Mouse (Mus musculus) bone marrow macrophage, adult 2 months (primary cell): Measurements from ENCODE around the gene Slc22a3. TPM values are rescaled to one million over a fixed set of nuclear protein-coding genes. Genes with fewer than 3 reads are reported as not detected.

Source experiments
- H3K27ac ChIP-seq: 2 replicates; pipeline ENCODE4 v1.5.1; 2012; ENCODE audit warnings: low read depth, low read length; ENCODE audit not compliant: insufficient read depth
- H3K4me1 ChIP-seq: 2 replicates; pipeline ENCODE4 v1.6.1; 2012; ENCODE audit warnings: low read length; ENCODE audit not compliant: control insufficient read depth, insufficient read depth
- H3K4me3 ChIP-seq: 2 replicates; pipeline ENCODE4 v1.5.1; 2012; ENCODE audit warnings: mild to moderate bottlenecking, low read length, moderate library complexity; ENCODE audit not compliant: insufficient read depth
- CTCF ChIP-seq: IDR thresholded peaks from 2 replicates; pipeline ENCODE4 v1.5.1; 2012; ENCODE audit warnings: low read depth, mild to moderate bottlenecking, low read length, moderate library complexity
- POLR2A ChIP-seq: IDR thresholded peaks from 2 replicates; pipeline ENCODE4 v1.6.1; 2012; ENCODE audit warnings: mild to moderate bottlenecking, low read depth, low read length, borderline replicate concordance
- polyA plus RNA-seq: library from polyadenylated mRNA; stranded (reverse); fragments of >200 nt; gene quantifications from 2 replicates; pipeline ENCODE4 v1.2.4, GENCODE M21; 2012; ENCODE audit not compliant: missing spikeins, insufficient read depth, insufficient read length

The Slc22a3 gene
- polyA plus RNA-seq = not detected in 2 replicates

DNA sequence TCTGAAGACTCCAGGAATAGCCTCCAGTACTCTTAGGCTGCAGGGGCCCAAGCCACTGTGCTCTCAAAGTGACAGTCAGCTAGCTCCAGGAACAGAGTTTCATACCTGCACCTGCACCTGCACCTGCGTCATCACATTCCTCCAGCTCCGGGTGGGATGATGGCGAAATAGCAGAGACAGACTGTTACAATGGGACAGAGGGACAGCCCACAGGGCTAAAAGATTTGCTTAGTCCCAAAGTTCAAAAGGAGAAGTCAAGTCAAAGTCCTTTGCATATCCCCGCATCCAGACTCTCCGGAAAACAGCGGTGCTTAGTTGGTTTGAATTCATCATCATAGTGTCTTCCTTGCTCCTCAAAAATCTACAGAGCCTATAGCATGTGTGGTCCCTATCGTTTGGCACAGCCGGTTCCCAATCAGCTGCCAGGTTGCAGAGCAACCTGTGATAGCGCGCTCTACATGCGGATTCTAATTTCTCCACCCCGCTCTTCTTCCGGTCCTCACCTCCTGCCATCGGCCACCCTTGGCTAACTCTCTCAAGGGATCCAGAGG is at the start of gene Slc22a3:
Gene Slc22a3 (minus strand): TSS at position 51 of the 551 bp plus-strand sequence.
- Histone ChIP-seq H3K4me3 (no peak within 1 kb of the TSS), H3K4me1 (no peaks in the 10 kb centered on the region), H3K27ac (no peak within 1 kb of the TSS)
- no peak for TF ChIP-seq CTCF
- TF ChIP-seq POLR2A = no peak

DNA sequence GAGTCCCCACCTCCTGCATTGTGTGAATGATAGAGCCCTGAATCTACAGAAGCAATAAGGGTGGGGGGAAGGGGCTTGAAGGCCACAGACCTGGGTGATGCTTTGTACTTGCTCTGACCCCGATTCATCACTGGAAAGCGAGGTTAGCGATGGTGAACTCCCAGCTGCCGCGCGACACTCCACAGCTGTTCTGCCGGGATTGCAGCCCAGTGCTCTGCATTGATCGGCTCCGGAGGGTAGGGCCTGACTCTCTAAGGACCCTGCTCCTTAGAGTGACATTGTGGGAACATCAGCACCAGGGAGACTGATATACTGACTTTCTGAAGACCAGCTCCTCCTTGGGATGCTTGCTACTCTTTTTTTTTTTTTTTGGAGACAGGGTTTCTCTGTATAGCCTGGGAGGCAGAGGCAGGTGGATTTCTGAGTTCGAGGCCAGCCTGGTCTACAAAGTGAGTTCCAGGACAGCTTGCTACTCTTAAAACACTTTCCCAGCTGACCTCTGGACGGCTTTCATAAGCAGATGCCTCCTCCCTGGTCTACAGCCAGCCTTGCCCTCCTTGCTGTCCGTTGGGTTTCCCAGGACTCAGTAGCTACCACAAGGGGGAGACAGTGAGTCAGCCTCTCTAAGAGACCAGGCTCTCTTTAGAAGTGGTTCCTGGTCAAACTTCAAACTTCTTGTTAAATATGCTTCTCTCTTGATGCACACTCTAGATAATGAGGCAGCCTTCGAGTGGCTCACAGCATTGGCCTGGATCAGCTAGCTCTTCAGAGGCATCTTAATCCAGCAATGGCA is 27.0 kb upstream of the Slc22a3 start:
- H3K4me1 ChIP-seq = no peaks in the 10 kb centered on the region
- no peak overlapping the region for H3K27ac ChIP-seq
- TF ChIP-seq CTCF (peak; percentile 64), POLR2A (no peak)
- H3K4me3 ChIP-seq = no peak overlapping the region

DNA sequence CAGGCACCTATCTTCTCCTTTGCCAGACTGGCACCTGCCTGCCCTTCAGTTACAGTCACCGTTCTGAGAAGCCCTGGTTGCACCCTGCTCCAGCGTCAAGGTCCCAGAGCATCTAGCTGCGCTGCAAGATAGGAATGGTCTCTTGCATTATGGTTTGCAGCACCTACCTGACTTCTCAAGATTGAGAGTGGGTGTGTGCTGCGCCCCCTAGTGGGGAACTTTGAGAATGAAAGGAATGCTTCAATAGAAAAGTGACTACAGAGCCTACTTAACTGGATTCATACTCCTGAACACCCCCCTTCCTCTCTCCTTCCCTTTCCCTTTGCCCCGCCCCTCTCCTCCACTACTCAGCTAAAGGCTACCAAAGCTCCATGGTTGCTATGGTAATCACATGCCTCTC is 24.6 kb upstream of the Slc22a3 start:
- Histone ChIP-seq H3K4me1 (no peaks in the 10 kb centered on the region), H3K27ac (no peak overlapping the region), H3K4me3 (no peak overlapping the region)
- TF ChIP-seq POLR2A = no peak
- TF ChIP-seq CTCF = peak; percentile 60

DNA sequence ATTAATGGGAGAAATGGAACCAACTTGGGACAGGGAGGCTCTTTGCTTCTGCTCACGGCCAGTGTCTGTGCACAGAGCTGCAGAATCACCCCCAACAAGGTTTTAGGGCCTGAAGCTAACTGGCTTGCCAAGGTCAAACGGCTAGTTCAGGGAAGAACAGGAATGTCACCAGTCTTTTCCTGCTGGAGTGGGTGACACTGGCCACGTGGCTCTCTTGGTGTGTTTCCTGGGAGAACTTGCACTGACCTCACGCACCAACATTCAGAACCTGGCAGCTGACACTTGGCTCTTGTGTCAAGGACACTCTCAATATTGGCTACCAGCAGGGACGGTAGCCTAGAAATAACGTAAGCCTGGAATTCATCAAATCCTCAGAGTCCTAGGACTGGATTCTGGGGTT is 22.6 kb upstream of the Slc22a3 start:
- TF ChIP-seq POLR2A = no peak
- H3K4me3 ChIP-seq = no peak overlapping the region
- no peaks in the 10 kb centered on the region for H3K4me1 ChIP-seq
- H3K27ac ChIP-seq = no peak overlapping the region

DNA sequence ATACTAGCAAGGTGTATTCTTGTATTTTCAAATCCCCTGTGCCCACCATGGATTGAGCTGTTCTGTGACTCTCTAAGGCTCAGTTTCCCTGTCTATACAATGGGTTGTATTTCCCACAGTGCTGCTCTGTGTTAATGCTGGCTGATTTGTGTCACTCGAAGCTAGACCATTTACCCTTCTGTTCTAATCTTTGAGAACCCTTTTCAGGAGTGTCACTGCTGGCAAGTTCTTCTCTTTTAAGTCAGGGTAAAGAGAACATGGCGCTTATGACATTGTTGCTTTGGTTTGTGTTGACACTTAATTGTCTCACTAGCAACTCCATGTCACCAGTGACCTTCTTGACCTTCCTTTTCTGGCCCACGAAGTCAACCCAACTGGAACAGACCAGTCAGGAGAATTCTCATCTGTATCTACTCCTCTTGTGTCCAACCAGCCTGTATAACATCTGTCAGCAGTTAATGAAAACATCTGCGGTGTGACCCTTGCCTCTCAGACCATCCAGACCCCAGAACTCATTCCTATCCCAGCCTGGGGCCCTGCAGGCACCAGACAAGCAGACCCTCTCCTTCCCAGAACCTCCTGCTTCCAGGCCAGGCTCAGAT is 22.0 kb upstream of the Slc22a3 start:
- no peak overlapping the region for H3K27ac ChIP-seq
- TF ChIP-seq POLR2A (no peak), CTCF (no peak)
- H3K4me3 ChIP-seq = no peak overlapping the region
- H3K4me1 ChIP-seq = no peaks in the 10 kb centered on the region

DNA sequence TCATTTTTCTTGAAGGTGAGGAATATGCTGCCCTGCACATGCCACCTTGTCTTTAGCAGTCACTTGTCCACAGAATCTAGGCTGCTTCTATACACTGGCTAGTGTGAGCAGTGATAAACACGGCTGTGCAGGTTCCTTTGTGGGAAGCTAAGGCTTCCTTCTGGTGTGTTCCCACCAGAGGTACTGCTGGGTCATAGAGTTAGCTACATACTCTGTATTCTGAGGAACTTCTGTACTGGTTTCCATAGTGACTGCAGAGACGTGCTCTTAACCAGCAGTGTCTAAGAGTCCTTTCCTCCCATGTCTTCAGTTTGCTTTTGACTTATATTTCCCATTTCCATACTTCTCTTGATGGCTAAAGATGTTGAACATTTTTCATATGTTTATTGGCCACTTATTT is 11.6 kb upstream of the Slc22a3 start:
- TF ChIP-seq CTCF = no peak
- no peak for TF ChIP-seq POLR2A
- Histone ChIP-seq H3K27ac (no peak overlapping the region), H3K4me3 (no peak overlapping the region), H3K4me1 (no peaks in the 10 kb centered on the region)

DNA sequence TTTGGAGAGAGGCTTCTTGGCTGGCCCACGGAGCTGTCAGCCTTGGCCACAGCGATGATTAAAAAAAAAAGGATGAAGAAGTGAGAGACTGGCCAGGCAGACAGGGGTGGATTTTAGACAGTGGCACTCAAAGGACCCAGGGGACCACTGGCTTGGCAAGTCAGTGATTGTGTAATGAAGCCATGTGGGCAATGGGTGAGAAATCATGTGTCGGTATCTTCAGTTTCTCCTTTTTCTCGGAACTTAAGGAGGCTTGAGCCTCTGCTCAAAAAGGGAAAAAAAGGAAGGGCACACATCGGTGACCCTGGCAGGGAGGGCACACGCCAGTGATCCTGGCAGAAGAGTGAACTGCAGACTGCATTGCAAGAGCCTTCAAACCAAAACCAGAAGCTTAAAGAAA is 10.7 kb upstream of the Slc22a3 start:
- no peak for TF ChIP-seq POLR2A
- TF ChIP-seq CTCF = no peak
- H3K27ac ChIP-seq = no peak overlapping the region
- no peaks in the 10 kb centered on the region for H3K4me1 ChIP-seq
- H3K4me3 ChIP-seq = no peak overlapping the region

DNA sequence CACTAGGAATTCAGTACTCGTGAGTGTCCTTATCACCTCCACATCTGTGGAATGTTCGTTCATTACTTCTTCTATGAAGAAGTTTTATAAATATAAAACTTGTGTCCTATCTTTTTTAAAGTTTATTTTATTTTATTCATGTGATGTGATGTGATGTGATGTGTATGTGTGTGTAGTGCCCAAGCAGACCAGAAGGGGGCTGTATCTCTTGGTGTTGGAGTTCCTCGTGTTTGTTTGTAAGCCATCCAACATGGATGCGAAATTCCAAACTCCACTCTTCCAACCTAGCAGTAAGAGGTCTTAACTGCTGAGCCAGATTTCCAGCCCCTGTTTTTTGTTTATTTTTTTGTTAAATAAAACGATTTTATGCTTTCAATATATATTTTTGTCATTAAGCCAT is 6.5 kb upstream of the Slc22a3 start:
- TF ChIP-seq POLR2A (no peak), CTCF (no peak)
- Histone ChIP-seq H3K27ac (no peak overlapping the region), H3K4me3 (no peak overlapping the region), H3K4me1 (no peaks in the 10 kb centered on the region)

DNA sequence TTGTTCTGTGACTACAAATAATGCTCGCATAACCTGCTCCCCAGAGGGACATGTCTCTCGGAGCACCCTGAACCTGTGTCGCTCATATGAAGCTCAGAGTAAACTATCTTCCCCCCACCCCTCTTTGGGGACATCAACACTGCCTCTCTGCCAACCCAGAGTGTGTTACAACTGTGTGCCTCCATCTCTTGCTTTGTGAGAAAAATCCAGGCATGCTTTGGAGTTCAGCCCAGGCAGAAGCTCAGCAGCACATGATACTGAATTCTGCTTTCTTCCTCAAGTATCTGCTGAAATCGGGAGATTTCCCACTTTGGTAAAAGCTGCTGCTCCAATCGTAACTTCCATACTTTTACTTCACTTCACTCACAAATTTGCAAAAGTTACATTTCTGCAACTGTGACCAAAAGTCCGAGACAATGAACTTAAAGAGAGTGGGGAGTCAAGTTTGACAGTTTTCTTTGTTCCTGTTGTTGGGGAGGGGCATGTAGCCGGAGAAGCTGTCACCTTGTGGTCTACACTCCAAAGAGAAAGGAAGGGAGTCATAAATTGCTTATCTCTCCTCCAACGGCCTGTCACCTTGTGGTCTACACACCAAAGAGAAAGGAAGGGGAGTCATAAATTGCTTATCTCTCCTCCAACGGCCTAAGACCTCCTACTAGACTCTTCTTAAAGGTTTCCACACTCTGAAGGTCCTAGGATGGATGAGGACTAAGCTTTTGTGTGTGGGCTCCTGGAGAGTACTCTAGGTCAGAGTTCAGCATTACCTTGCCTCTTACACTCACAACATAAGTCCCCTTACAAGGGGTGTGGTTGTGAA is 5.8 kb upstream of the Slc22a3 start:
- no peak overlapping the region for H3K27ac ChIP-seq
- no peak for TF ChIP-seq CTCF
- TF ChIP-seq POLR2A = no peak
- no peak overlapping the region for H3K4me3 ChIP-seq
- no peaks in the 10 kb centered on the region for H3K4me1 ChIP-seq

DNA sequence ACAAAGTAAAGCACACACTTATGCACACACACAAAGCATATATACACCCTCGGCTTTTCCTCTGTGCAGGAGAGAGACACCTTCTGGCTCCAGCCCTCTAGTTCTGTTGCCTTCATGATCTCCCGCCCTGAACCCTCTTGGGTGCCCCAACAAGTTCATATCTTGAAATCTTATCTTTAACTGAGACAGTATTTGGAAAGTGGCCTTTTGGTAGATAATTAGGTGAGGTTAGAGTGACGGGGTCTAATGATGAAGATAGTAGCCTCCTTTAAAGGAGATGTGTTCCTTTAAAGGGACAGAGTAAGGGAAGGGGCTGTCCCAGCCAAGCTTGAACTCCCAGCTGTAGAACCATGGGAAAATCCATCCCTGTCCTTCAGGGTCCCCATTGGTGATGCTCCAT is 3.7 kb upstream of the Slc22a3 start:
- TF ChIP-seq CTCF (no peak), POLR2A (no peak)
- no peaks in the 10 kb centered on the region for H3K4me1 ChIP-seq
- no peak overlapping the region for H3K4me3 ChIP-seq
- no peak overlapping the region for H3K27ac ChIP-seq
